Mouse (Mus musculus): ENCODE measurements around the gene Ripor3.

DNA sequence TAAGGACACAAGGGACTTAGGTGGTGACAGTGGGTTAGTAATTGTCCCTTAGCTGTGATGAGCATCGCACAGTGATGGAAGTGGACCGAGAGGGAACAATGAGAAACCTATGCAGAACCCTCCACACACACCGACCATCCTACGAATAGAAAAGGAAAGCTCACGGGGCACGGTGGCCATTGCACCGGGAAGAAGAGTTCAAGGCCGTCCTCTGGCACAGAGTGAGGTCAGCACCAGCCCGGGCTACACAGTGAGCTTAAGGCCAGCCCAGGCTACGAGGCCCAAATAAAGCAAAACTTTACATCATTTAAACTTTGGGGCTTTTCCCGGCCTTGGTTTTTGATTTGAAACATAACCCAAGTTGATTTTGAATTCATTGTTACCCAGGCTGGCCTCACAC, 43.7 kb upstream of the Ripor3 start:
- TF ChIP-seq ZNF384 (IDR thresholded peaks at IDR 0.05; ENCODE audit: low read depth, low read length) (no peak), MAFK (IDR thresholded peaks at IDR 0.05; ENCODE audit: insufficient read depth, low read depth, low read length) (no peak)

Measured in ES-E14 (cell line).